Mouse (Mus musculus) liver, embryonic 15.5 days (tissue): Measurements from ENCODE around the gene Spn. TPM values are rescaled to one million over a fixed set of nuclear protein-coding genes. Genes with fewer than 3 reads are reported as not detected.
"Not testable (repeated sequence)": the region's sequence is repeated elsewhere in the genome, so short reads cannot be mapped to it uniquely, and the experiment has no call there.

Experiments used
- ATAC-seq: fragments of 200-750 bp; cut with Nextera tagmentation; 2 replicates; pipeline ENCODE4 v1.8.0; 2017; ENCODE audit warnings: moderate number of reproducible peaks, mild to moderate bottlenecking, moderate library complexity; ENCODE audit not compliant: insufficient read depth
- H3K27ac ChIP-seq: fragments of 300-500 bp; sonication (generic); replicated peaks from 2 replicates; pipeline ENCODE4 v1.5.1; 2015; ENCODE audit warnings: mild to moderate bottlenecking, inconsistent platforms
- H3K27me3 ChIP-seq: fragments of 300-500 bp; sonication (generic); 2 replicates; pipeline ENCODE4 v1.6.1; 2015; ENCODE audit warnings: mild to moderate bottlenecking, inconsistent platforms
- H3K36me3 ChIP-seq: fragments of 300-500 bp; sonication (generic); replicated peaks from 2 replicates; pipeline ENCODE4 v1.6.1; 2015; ENCODE audit warnings: moderate library complexity, mild to moderate bottlenecking, inconsistent platforms
- H3K4me1 ChIP-seq: fragments of 300-500 bp; sonication (generic); replicated peaks from 2 replicates; pipeline ENCODE4 v1.6.1; 2015; ENCODE audit warnings: inconsistent platforms
- H3K4me2 ChIP-seq: fragments of 300-500 bp; sonication (generic); 2 replicates; pipeline ENCODE4 v1.6.1; 2015; ENCODE audit warnings: moderate library complexity, mild to moderate bottlenecking, inconsistent platforms
- H3K4me3 ChIP-seq: fragments of 300-500 bp; sonication (generic); replicated peaks from 2 replicates; pipeline ENCODE4 v1.5.1; 2015; ENCODE audit warnings: mild to moderate bottlenecking, inconsistent platforms
- H3K9ac ChIP-seq: fragments of 300-500 bp; sonication (generic); 2 replicates; pipeline ENCODE4 v1.6.1; 2015; ENCODE audit warnings: moderate library complexity, mild to moderate bottlenecking, inconsistent platforms
- H3K9me3 ChIP-seq: fragments of 300-500 bp; sonication (generic); replicated peaks from 2 replicates; pipeline ENCODE4 v1.6.1; 2016; ENCODE audit warnings: inconsistent platforms
- WGBS: fragments of 180-500 bp; shearing (Covaris S2); methylation state at CpG from one replicate; pipeline ENCODE4 v1.1.7; 2015; ENCODE audit warnings: mixed read lengths; ENCODE audit not compliant: insufficient replicate concordance; 5-methylcytosine and 5-hydroxymethylcytosine counted together
- polyA plus RNA-seq: library from polyadenylated mRNA; unstranded; fragments of >200 nt; fragmentation: Nextera tagmentation; extraction: Ambion mirVana; gene quantifications from 2 replicates; pipeline ENCODE4 v1.2.1, GENCODE M21; 2015

The Spn gene
- polyA plus RNA-seq, 1 experiment from 2014 or later: 6.7 TPM

- Histone ChIP-seq H3K27me3 (no peaks in the 10 kb centered on the region), H3K36me3 (peaks cover 12% of the 10 kb centered on the region; the same call in 1 of the 2 replicates), H3K9me3 (no peaks in the 10 kb centered on the region), H3K27ac (peak overlapping the region; percentile 93), H3K9ac (peak overlapping the region; percentile 70), H3K4me3 (peak overlapping the region; percentile 68), H3K4me2 (peak overlapping the region; percentile 88), H3K4me1 (peaks cover 79% of the 10 kb centered on the region)
- peak; percentile 16 for ATAC-seq
- 34% methylated on average over 20 of the region's 20 CpGs for WGBS
These were observed 47.2 kb downstream of the Spn start for GRCm38 (mm10) chr7:127090154-127091113.

GRCm38 (mm10) chr7:127088901-127089845 lies 48.5 kb downstream of the Spn start:
- WGBS: 6% methylated on average over 27 of the region's 27 CpGs
- H3K27ac ChIP-seq: peak overlapping the region; percentile 93
- H3K9me3 ChIP-seq: no peaks in the 10 kb centered on the region
- peaks cover 91% of the 10 kb centered on the region for H3K4me1 ChIP-seq
- peak overlapping the region; percentile 81 for H3K4me2 ChIP-seq
- H3K9ac ChIP-seq: peak overlapping the region; percentile 55
- H3K36me3 ChIP-seq: peaks cover 12% of the 10 kb centered on the region; the same call in 1 of the 2 replicates
- H3K4me3 ChIP-seq: peak overlapping the region; percentile 45
- peak; percentile 20; the same call in 1 of the 2 replicates for ATAC-seq
- no peaks in the 10 kb centered on the region for H3K27me3 ChIP-seq

GRCm38 (mm10) chr7:127088083-127088482 lies 49.5 kb downstream of the Spn start:
- 33% methylated on average over 3 of the region's 3 CpGs for WGBS
- Histone ChIP-seq H3K27me3 (no peaks in the 10 kb centered on the region), H3K36me3 (peaks cover 9% of the 10 kb centered on the region; the same call in 1 of the 2 replicates), H3K9ac (0 out of 2 replicates have a peak overlapping the region, but pooled peaks have one; percentile 25), H3K9me3 (no peaks in the 10 kb centered on the region), H3K27ac (peak overlapping the region; percentile 76), H3K4me3 (no peak overlapping the region), H3K4me1 (peaks cover 92% of the 10 kb centered on the region), H3K4me2 (no peak overlapping the region)
- no peak for ATAC-seq

- 50% methylated on average over 6 of the region's 6 CpGs for WGBS
These were observed 50.2 kb downstream of the Spn start, which contains the start of gene Zg16 for GRCm38 (mm10) chr7:127087278-127088010. Zg16 (minus strand) TSS chr7:127087328.

GRCm38 (mm10) chr7:127085751-127086150 lies 51.9 kb downstream of the Spn start:
- WGBS: 25% methylated on average over 6 of the region's 6 CpGs
- not testable (repeated sequence) for H3K9me3 ChIP-seq, H3K27me3 ChIP-seq, H3K36me3 ChIP-seq, H3K4me3 ChIP-seq, H3K9ac ChIP-seq
- ATAC-seq: peak; percentile 45
- H3K27ac ChIP-seq: peak overlapping the region; percentile 76
- H3K4me1 ChIP-seq: peaks cover 84% of the 10 kb centered on the region
- peak overlapping the region; percentile 18; the same call in 1 of the 2 replicates for H3K4me2 ChIP-seq

More at GRCm38 (mm10) chr7:127087278-127088010, 50.2 kb downstream of the Spn start, which contains the start of gene Zg16:
- H3K9me3 ChIP-seq, H3K4me2 ChIP-seq, H3K27me3 ChIP-seq, H3K4me3 ChIP-seq, ATAC-seq, H3K36me3 ChIP-seq: not testable (repeated sequence)
- 0 out of 2 replicates have a peak within 1 kb of the TSS, but pooled peaks have one; percentile 25 for H3K9ac ChIP-seq
- H3K4me1 ChIP-seq: peaks cover 92% of the 10 kb centered on the region
- peak within 1 kb of the TSS; percentile 76 for H3K27ac ChIP-seq

GRCm38 (mm10) chr7:127084794-127085193 lies 52.8 kb downstream of the Spn start:
- no peak overlapping the region for H3K4me2 ChIP-seq
- WGBS: 84% methylated on average over 2 of the region's 2 CpGs
- H3K27me3 ChIP-seq: no peaks in the 10 kb centered on the region
- H3K9me3 ChIP-seq: no peaks in the 10 kb centered on the region
- peaks cover 77% of the 10 kb centered on the region for H3K4me1 ChIP-seq
- no peak overlapping the region for H3K9ac ChIP-seq
- peak overlapping the region; percentile 20; the same call in 1 of the 2 replicates for H3K27ac ChIP-seq
- H3K4me3 ChIP-seq: no peak overlapping the region
- no peaks in the 10 kb centered on the region for H3K36me3 ChIP-seq
- ATAC-seq: no peak

- peak overlapping the region; percentile 38; the same call in 1 of the 2 replicates for H3K27ac ChIP-seq
- ATAC-seq: peak; percentile 49; the same call in 1 of the 2 replicates
These were observed 53.9 kb downstream of the Spn start for GRCm38 (mm10) chr7:127083689-127084088.

GRCm38 (mm10) chr7:127082995-127083394 lies 54.6 kb downstream of the Spn start:
- Histone ChIP-seq H3K9me3 (no peaks in the 10 kb centered on the region), H3K27me3 (no peaks in the 10 kb centered on the region), H3K4me2 (no peak overlapping the region), H3K36me3 (no peaks in the 10 kb centered on the region), H3K4me3 (no peak overlapping the region), H3K9ac (no peak overlapping the region), H3K4me1 (peaks cover 62% of the 10 kb centered on the region), H3K27ac (no peak overlapping the region)
- WGBS: 21% methylated on average over 2 of the region's 2 CpGs
- ATAC-seq: no peak

More at GRCm38 (mm10) chr7:127083689-127084088, 53.9 kb downstream of the Spn start:
- Histone ChIP-seq H3K9ac (no peak overlapping the region), H3K27me3 (no peaks in the 10 kb centered on the region), H3K9me3 (no peaks in the 10 kb centered on the region), H3K36me3 (no peaks in the 10 kb centered on the region), H3K4me3 (no peak overlapping the region), H3K4me2 (no peak overlapping the region), H3K4me1 (peaks cover 66% of the 10 kb centered on the region)
- WGBS: 30% methylated on average over 4 of the region's 4 CpGs

- Histone ChIP-seq H3K9me3 (no peaks in the 10 kb centered on the region), H3K27me3 (no peaks in the 10 kb centered on the region), H3K27ac (no peak overlapping the region), H3K36me3 (no peaks in the 10 kb centered on the region), H3K9ac (no peak overlapping the region), H3K4me1 (peaks cover 55% of the 10 kb centered on the region), H3K4me2 (no peak overlapping the region), H3K4me3 (no peak overlapping the region)
- WGBS: 35% methylated on average over 8 of the region's 8 CpGs
- ATAC-seq: no peak
These were observed 55.4 kb downstream of the Spn start for GRCm38 (mm10) chr7:127082271-127082670.
